Mouse (Mus musculus) brain, embryonic 14.5 days (tissue): Measurements from ENCODE around the gene Ifi203. TPM values are rescaled to one million over a fixed set of nuclear protein-coding genes. Genes with fewer than 3 reads are reported as not detected.
A peak's percentile ranks its signal among the peaks of the same experiment; 100 is the strongest.
"Not testable (repeated sequence)": the region's sequence is repeated elsewhere in the genome, so short reads cannot be mapped to it uniquely, and the experiment has no call there.

Source experiments
- DNase-seq: peaks from one replicate; pipeline ENCODE4 v3.0.0-alpha.2; 2011; ENCODE audit warnings: low read depth
- CTCF ChIP-seq: fragments of 200-500 bp; IDR thresholded peaks from 2 replicates; pipeline ENCODE4 v1.5.1; 2012; ENCODE audit warnings: inconsistent platforms, mild to moderate bottlenecking, moderate library complexity, borderline replicate concordance; ENCODE audit not compliant: insufficient read depth, insufficient read length; ENCODE audit errors: extremely low read depth
- POLR2A ChIP-seq: fragments of 200-500 bp; IDR thresholded peaks from 2 replicates; pipeline ENCODE4 v1.6.1; 2012; ENCODE audit warnings: mild to moderate bottlenecking, inconsistent platforms, borderline replicate concordance; ENCODE audit not compliant: poor library complexity, insufficient read depth, insufficient read length, severe bottlenecking; ENCODE audit errors: extremely low read depth
- polyA plus RNA-seq: library from polyadenylated mRNA; depleted of rRNA; stranded (reverse); fragments of >200 nt; gene quantifications from 2 replicates; pipeline ENCODE4 v1.2.3, GENCODE M21; 2012; rRNA removed

The Ifi203 gene
- polyA plus RNA-seq: 0.47 and 0.57 TPM in 2 replicates

DNA sequence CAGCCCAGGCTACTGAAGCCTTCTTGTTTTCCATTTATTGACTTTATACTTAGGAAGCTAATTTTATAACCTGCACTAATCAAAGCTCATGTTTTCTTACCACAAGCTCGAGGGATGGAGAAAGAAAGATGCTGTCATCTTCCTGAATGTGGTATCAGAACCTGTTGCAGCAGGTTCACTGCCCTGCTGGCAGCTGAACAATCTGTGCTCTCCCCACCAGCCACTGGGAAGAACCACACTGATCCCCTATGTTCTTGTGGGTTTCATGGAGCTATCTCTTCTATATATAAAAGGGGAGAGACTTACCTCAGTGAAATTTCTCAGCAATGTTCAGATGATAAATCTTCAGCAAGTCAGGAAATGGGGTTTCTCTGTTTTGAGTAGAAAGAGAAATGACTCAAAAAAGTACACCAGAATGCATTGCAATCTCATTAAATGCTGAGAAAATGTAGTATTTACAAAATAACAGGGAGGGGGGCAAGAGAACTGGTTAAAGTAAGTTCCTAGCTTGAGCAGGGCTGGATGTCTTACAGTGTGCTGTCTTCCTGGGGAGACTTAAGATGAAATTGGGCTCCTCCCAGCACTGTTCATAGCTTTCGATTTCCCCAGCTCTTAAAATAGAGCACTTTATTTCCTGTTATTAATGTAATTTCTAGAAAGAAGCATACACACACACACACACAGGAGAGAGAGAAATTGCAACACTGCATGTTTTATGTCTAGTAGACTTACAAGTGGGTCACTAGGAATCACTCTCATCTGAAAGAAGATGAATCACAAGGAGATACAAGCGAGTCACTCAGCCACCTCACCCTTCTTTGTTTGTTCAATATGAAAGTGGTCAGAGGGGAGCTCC is at the start of gene Ifi203, which contains the start of gene Mndal:
Gene Ifi203 (minus strand): TSS at position 749 of the 856 bp plus-strand sequence.
Gene Mndal (minus strand): TSS at position 568 of the 856 bp plus-strand sequence.
- not testable (repeated sequence) for DNase-seq

DNA sequence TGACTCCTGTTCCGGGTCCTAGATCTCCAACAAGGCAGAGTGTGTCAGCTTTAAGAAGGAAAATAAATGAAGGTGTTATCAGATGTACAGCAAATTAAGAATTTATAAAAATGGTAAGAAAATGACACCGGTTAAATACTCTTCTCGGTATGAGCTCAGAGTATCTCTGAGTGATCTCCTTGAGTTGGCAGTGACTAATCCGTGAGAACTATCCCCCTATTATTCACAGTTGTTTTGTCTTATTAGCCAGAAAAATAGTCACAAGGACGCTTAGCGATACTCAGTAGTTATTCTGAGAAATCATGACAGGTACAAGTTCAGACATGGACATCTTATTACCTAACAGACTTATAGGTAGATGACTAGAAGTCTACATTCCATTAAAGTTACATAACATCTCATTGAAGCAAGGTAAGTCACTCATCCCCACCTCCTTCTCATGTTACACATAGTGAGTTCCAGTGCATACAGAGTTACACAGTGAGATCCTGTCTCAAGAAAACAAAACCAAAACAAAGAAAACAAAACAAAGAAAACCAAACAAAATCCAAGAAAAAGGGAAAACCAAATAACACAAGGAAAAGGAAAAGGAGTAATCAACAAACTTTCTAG is 40.3 kb upstream of the Ifi203 start, which contains the start of gene Ifi202b:
Gene Ifi202b (minus strand): TSS at position 51 of the 612 bp plus-strand sequence.
- not testable (repeated sequence) for DNase-seq

DNA sequence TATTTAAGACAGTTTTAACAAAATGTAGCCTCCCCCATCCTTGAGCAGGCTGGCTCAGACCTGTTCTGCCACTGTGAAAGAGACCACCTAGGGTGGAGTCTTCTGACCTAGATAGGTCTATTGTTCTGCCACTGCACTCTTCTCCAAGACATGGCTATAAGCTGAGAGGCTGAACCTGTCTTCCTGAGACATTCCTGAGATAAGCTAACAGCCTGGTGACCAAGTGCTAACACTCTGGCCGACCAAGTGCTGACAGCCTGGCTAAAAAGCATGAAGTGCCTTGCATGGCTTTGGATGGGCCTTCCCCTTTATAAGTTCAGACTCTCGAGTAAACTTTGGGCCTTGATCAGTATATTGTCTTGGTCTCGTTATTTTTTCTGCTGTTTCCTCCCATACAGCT is 38.6 kb upstream of the Ifi203 start:
- not testable (repeated sequence) for DNase-seq

DNA sequence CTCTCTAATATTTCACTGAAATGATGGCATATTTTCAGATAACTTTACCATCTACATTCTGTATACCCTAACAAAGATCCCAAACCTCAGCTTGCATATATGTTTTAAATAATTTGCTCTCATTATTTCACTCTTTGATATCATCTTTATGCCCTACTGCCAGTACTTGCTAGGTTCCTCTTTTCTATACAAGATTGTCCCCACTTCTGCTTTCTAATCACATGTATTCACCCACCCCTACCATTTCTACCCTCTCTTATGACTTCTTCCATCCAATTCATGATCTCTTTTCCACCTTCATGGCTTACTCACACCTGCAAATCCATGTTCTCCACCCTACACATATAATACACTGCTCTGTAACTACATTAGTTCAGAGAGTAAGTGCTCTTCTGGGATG is 35.1 kb upstream of the Ifi203 start:
- no peak for DNase-seq
- no peak for TF ChIP-seq POLR2A
- no peak for TF ChIP-seq CTCF

DNA sequence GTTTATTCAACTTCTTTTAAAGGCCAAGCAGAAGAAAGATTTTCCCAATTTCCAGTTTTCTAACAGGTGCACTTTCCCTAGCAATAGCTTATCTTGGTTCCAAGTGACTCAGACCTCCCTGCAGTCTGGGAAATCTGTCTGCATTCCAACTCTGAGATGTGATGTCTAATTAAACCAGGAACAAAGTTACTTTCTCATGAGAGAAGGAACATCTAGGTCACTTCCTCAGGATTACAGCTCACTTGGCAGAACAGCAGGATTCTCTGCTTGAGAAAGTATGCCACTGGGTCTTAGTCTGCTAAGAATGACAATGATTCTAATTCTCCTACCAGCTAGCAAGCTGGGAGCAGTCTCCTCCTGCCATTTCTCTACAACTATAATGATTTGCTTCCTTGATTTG is 30.6 kb upstream of the Ifi203 start:
- no peak for DNase-seq
- TF ChIP-seq POLR2A: no peak
- no peak for TF ChIP-seq CTCF

DNA sequence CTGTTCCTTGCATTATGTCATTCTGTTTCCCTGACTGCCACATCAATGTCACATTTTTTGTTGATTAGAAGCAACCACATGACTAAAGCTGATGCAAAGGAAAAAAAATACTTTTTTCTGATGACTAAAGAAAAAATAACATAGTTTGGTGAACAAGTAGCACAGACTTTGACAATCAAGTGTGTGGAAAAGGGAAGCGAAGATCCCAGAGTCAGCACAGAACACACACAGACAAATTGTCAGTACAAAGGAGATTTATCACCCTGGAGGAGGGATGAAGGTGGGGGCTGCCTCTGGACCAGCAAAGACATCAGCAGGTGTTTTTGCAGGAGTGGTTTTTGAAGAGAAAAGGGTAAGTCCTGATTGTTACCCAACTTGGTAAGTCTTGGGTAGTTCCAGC is 19.0 kb upstream of the Ifi203 start:
- DNase-seq: not testable (repeated sequence)

DNA sequence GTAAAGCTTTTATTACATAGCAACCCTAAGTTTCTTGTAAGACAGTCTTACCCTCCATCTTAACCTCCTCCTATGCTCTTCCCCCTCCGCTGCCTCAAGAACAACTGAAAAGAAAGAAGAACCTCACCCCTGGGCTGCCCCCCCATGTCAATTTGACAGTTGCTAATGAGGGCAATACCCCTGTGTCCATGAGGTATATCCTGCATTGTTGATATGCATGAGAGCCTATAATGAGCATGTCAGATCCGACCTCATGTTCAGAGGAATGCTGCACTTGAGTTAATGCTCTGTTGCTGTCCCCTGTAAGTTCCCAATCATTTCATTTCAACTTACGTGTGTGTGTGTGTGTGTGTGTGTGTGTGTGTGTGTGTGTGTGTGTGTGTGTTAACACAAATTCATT is 17.5 kb upstream of the Ifi203 start:
- DNase-seq: not testable (repeated sequence)

DNA sequence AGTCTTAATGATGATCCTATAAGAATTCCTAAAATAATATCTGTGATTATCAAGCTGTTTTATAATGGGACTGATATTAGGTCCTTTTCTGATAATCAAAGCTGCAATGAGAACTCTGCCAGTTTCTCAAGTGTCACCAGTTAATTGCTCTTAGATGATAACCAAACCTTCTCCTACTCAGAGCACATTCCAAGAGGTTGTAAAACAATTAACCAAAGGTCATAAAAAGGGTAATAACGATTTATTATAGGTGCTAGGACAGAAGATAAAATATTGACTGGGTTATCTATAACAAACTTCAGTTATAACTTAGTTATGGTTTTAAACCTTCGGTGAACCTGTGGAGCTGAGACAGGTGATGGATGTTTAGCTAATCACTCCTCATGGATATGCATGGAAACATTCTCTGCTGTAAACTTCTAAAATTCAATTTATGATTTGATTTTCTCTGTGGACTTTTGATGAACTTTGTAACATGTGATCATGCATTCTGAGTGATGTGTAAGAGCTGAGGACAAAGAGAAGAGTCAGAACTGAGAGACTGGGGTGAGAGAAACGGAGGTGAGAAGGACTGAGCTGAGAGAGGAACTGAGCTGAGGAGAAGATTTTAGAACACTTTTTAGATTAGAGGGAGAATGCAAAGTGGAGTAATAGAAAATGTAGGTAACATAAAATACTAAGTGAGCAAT is 13.5 kb upstream of the Ifi203 start:
- not testable (repeated sequence) for DNase-seq

DNA sequence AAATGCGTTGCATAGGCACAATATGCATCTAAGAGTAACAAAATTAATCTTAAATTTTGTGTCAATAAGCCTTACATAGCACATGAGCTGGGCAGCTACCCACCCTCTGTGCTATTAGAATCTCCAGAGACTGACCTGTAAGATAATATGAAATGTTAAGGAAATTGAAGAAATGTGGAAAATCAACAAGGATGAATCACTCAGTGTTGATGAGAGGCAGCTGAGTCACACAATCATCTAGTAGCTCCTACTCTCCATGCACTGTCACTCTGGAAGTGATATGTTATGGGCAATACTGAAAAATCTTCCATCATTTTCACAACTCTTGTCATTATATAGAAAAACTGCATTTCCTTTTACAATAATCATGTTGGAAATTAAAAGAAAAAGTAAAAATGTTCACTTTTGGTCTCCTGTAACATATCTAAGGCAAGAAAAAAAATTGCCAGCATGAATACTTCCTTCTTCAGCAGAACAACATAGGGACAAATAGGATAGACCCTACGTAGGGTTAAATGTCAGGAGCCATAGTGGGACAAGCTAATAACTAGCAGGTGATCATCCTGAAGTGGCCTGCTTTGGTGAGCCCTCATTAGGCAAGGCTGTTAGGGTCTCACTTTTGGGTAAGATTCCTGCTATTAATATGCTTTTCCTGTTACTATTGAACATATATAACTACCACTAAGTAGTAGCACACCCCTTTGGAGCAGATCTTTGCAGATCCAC is 12.8 kb upstream of the Ifi203 start:
- TF ChIP-seq CTCF: no peak
- TF ChIP-seq POLR2A: no peak
- no peak for DNase-seq

DNA sequence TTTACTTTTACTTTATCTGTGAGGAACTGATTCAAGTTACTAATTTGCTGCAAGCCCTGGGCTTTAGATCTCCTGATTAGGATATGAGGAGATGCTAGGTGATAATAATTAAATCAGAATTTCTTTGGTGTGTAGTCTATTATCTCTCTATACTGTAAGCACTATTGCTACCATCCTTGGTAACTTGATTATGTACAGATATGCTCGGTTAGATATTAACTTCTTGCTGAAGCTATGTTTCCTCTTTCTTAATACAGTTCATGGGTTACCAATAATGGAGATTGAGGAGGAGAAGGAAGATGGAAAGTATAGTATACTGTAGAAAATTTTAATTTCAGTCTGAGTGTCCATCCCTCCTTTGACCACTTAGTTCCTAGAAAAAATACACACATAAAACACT is 11.1 kb upstream of the Ifi203 start:
- no peak for TF ChIP-seq CTCF
- no peak for TF ChIP-seq POLR2A
- DNase-seq: no peak

DNA sequence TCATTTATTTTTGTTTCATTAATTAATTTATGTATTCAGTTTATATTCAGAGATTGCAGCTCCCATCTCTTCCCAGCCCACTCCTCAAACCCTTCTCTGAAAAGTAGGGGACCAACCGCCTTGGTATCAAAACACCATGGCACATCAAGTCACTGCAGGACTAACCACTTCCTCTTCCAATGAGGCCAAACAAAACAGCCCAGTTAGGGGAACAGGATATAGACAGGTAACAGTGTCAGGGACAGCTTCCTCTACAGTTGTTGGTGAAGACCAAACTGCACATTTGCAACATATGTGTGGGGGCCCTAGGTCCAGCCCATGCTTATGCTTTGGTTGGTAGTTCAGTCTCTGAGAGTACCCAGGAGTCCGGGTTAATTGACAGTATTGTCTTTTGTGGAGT is 6.6 kb upstream of the Ifi203 start:
- not testable (repeated sequence) for DNase-seq

DNA sequence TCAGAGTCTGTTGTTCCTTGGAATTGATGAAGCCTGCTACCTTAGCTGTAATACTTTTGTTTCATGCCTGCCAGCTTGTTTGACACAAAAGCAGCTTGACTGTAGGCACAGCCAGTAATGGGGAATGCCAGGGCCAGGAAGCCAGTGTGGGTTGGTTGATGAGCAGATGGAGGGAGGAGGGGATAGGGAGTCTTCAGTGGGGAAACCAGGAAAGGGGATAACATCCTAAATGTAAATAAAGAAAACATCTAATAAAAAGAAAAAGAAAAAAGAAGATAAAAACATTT is 251 bp upstream of the Ifi203 start:
- peak; percentile 15 for DNase-seq

DNA sequence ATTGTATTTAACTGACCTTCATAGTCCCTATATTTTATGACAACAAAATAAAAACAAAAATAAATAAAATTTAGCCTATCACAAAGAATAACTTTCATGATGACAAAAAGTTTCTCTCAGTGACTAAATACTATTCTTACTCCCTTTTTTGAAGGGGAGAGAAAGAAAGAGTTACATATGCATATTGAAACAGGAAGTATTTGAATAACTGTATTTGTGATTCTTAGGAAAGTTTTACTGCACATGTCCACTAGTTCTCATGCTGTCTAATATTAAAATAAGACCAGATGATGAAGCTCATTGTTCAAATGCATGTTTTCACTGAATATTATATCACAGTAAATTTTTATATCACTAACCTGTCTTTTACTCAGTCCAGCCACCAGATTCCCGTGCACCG is 950 bp downstream of the Ifi203 start:
- DNase-seq: not testable (repeated sequence)

DNA sequence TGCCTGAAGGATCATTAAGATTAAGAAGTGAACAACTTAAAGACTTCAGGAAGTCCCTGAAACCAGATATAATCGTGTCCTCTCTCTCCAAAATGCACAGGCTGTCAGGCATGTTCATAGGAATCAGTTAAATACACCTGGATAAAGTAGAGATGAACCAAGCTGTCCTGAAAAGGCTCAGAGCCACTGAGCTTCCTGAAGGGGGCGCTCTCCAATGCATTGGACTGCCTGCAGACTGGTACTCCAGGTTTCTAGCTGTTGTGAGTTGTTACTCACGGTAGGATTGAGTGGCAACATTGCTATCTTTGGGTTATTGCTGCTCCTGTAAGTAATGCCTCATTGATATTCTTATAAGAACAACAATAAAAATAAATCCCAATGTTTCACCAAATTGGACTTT is 23.2 kb downstream of the Ifi203 start:
- not testable (repeated sequence) for DNase-seq
